Mouse (Mus musculus): ENCODE data around the gene Srp9.

Gene Srp9

GRCm38 (mm10) chr1:182124506-182124905 lies at the start of gene Srp9:
Srp9 (plus strand) TSS chr1:182124737.
- DNase-seq (ENCODE audit: low read depth, low spot score) = peak; percentile 96

DNA sequence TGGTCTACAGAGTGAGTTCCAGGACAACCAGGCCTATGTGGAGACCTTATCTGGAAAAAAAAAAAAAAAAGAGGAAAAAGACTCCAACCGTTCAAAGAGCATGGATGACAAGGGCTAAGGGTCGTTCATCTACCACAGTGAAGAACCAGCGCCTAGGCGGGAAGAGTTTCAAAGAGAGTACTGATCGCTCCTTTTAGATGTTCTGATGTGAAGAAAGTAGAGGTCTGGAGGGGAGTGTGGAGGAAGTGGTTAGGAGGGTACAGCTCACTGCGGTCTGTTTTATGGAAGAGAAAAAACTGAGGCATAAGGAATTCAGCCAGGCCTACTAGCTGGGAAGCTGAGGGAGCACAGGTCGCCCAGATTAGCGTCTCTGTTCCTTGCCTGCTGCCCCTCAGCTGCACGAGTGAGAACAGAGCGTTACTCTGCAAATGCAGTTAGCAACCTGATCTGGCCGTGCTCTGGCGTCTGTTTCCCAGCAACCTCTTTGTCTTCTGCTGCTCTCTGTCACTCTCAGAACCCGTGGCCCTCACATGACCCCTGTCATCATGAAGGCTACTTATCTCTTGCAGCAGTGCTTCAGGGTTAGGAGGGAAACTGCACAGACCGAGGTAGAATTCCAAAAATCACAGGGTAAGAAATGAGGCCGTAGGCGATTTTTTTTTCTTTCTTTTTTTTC lies 42.7 kb upstream of the Srp9 start:
- no peak for DNase-seq (ENCODE audit: low read depth, low spot score)

- DNase-seq (ENCODE audit: low read depth, low spot score) = no peak
Measured at GRCm38 (mm10) chr1:182083459-182083858, 41.1 kb upstream of the Srp9 start.

DNA sequence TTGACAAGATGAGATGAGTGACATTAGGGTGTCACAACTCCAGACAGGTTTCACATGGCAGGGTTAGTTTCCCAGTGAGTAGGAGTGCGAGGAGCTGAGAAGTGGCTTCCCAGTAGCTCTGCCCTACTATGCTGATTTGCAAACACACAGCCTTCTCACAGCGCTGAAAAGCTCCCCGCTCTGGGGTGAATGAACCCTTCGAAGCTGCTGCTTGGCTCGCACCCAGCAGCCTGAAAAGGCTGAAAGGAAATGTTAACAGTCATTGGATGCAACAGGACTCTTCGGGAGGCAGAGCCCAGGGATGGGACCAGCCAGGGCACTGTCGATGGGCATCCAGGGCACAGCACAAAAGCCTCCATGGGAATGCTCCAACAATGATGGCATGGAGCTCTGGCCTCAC lies 37.8 kb upstream of the Srp9 start:
- no peak for DNase-seq (ENCODE audit: low read depth, low spot score)

- no peak for DNase-seq (ENCODE audit: low read depth, low spot score)
Measured at GRCm38 (mm10) chr1:182087351-182087750, 37.2 kb upstream of the Srp9 start.

GRCm38 (mm10) chr1:182087753-182088633 lies 36.5 kb upstream of the Srp9 start:
- no peak for DNase-seq (ENCODE audit: low read depth, low spot score)

GRCm38 (mm10) chr1:182088844-182089418 lies 35.6 kb upstream of the Srp9 start:
- DNase-seq (ENCODE audit: low read depth, low spot score) = no peak

GRCm38 (mm10) chr1:182089600-182090297 lies 34.8 kb upstream of the Srp9 start:
- DNase-seq (ENCODE audit: low read depth, low spot score) = no peak

DNA sequence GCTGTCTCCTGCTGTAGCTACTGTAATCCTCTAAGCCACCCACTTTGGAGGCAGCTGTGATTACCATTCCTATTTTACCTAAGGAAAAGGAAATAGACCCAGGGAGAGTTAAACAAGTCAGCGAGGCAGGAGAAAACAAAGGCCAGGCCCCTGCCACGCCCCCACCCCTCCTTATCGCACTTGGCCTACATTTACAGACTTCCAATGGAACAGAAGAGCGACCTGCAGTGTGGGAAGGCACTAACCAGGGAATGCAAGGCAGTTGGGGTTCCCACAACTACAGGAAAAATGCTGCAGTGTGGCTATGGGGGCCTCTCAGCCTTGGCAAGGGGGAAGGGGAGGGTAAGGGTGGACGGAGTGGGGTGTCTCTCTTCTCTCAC lies 34.2 kb upstream of the Srp9 start:
- DNase-seq (ENCODE audit: low read depth, low spot score) = no peak

- DNase-seq (ENCODE audit: low read depth, low spot score) = no peak
Measured at GRCm38 (mm10) chr1:182091261-182091660, 33.3 kb upstream of the Srp9 start.

DNA sequence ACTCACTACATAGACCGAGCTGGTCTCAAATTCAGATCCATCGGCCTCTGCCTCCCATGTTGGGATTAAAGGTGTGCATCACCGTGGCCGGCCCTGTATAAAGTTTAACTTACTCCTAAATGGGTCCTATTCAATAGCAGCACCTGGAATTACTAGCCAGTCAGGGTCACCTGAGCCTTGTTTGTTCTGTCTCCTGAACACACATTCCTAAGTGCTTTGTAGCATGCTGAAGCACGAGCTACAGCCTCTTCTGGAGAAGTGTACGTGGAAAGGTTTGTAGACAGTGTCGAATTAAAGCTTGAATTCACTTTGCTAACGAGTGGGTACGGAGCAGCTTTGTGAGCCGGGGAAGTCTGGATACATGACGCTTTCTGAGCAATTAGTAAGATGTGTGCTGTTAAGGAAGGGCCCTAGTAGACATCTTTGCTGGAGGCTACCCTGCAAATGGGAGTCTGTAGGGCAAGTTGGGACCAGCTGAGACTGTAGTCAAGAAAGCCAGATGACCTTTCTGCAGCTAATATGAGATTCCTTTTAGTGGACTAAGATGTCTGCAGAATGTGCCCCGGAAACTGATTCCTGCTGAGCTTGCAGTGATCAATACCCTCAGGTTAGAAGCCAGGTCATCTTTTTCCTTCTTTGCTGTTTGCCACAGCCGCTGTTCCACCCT lies 32.7 kb upstream of the Srp9 start:
- DNase-seq (ENCODE audit: low read depth, low spot score) = no peak

- no peak for DNase-seq (ENCODE audit: low read depth, low spot score)
Measured at GRCm38 (mm10) chr1:182092413-182092800, 32.1 kb upstream of the Srp9 start.

DNA sequence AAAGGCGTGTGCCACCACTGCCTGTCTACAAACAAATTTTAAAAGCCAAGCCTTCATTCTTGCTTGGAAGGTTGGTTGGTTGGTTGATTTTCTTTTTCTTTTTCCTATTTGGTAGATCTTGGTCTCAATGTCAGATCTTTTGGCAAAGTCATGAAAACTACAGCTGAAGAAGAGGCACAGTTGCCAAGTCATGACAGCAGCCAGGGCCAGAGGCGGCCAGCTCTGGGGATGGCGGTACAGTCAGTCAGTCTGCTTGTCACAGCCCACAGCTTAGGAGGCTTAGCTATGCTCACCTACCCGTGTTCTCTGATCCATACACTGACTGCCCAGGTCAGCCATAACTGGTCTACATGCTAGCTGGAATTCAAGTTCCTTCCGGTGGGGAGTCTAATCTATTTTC lies 31.1 kb upstream of the Srp9 start:
- DNase-seq (ENCODE audit: low read depth, low spot score) = no peak

DNA sequence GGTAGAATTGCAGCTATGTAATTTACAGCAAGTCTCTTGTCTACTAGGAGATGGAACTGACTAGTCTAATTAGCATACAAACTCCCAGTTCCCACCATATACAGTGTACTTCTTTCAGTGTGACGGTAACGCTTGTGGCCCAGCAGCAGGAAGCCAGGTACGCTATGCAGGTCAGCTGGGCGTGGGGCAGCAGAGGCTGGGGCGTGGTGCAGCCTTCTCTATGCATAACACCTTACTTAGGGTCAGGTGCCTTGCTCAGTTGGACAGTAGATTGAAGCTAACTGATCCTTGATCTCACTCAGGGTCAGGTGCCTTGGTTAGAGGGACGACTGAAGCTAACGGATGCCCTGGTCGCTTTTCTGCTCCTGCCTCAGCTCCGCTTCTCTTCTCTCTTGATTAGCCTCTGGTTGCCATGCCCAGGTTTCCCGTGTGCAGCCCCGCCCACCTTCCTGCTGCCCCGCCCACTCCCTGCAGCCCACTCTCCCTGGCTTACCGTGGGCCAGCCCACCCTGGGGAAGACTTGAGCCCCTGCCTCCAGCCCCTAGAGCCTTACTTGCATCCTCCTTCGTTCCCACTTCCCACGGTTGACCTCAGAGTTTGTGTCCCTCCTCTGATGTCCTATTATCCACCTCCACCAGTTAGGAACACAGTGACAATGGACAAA lies 29.9 kb upstream of the Srp9 start:
- DNase-seq (ENCODE audit: low read depth, low spot score) = no peak

- no peak for DNase-seq (ENCODE audit: low read depth, low spot score)
Measured at GRCm38 (mm10) chr1:182095240-182095741, 29.2 kb upstream of the Srp9 start.

DNA sequence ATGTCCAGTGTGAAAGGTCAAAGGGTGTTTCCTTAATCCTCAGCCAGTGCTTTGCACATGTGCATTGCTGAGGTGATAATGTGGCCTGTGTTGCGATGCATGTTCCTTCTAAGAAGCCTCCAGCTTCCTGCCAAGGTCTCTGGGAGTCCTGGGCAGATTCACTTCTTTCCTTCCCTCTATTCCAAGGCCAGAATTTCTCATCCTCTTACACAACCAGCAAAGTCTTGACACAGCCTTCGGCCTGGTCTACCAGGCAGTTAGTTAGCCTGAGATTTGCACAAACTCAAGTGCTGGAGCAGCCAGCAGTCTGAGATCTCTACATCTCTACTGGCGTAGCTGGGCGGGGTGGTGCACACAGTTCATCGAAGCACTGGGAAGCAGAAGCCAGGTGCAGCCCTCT lies 27.8 kb upstream of the Srp9 start:
- DNase-seq (ENCODE audit: low read depth, low spot score) = no peak

- no peak for DNase-seq (ENCODE audit: low read depth, low spot score)
Measured at GRCm38 (mm10) chr1:182099062-182099461, 25.5 kb upstream of the Srp9 start.

DNA sequence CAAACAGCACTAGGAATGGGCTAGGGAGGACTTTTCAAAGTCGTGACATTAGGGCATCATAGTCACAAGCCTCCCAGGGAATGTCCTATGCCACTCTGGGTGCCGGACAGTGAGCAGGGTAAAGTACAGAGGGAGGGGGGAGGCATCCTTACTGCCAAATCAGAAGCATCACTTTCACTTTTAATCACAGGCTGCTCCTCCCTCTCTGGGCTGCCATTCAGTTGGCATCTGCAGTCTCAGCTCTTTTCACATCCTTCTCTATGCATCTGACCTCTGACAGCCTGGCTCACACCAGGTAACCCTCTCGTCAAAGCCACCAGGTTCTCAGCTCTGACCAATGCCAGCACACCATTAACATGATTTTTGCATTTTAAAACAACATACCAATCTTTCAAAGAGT lies 24.1 kb upstream of the Srp9 start:
- no peak for DNase-seq (ENCODE audit: low read depth, low spot score)

DNA sequence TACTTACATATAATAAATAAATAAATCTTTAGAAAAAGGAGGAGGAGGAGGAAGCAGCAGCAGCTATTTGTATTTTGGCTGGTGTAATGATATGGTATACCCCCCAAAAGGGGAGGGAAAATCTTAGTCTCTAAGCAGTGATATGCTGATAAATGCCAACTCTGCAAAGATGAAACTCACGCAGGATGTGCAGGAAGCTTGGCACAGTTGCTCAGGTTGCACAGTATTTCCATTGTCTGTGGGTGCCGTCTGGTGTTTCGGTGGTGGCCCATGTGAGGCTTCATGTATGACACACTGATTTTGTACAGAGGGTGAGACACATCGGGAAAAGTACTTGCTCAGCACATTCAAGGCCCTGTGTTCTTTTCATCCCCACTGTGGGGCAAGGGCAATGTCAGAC lies 23.1 kb upstream of the Srp9 start:
- no peak for DNase-seq (ENCODE audit: low read depth, low spot score)

DNA sequence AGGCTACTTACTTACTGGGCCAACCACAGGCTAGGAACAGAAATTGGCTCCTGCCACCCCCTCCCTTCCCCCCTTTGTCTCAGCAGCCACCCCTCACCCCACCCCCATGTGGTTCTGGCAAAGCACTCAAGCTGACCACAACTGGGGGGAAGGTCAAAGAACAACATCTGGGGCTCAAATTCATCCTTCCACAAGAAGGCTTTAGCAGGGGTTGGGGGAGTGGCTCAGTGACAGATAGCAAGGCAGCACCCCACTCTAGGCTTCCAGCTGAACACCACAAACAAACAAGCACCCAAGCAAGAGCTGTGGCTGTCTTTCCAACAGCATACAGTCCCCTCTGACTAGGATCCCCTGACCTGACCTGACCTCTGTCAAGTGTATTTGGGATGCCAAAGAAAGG lies 21.8 kb upstream of the Srp9 start:
- DNase-seq (ENCODE audit: low read depth, low spot score) = no peak

DNA sequence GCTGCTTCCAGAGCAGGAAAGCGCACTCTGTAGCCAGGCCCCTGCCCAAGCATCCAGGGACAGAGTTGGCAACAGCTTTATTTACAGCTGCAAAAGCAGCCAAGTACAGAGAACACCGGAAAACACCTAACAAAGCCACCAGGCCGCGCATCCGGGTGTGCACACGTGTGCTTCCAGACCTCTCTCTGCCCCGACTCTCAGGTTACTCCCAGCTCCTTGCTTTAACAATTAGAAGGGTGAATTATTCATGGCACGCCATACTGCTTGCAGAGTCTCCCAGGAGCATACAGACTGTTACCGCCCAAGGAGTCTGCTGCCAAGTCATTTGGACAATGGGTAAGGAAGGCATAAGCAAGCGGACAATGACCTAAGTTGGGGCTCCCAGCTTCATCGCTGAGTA lies 21.1 kb upstream of the Srp9 start:
- no peak for DNase-seq (ENCODE audit: low read depth, low spot score)
